Mouse (Mus musculus) thymus, adult 2 months (tissue): ENCODE results near the gene Nrm. TPM values are rescaled to one million over a fixed set of nuclear protein-coding genes. Genes with fewer than 3 reads are reported as not detected.
A peak's percentile ranks its signal among the peaks of the same experiment; 100 is the strongest.

ENCODE experiments used
- DNase-seq: peaks from one replicate; pipeline ENCODE4 v3.0.0; 2021
- H3K27ac ChIP-seq: fragments of 200-500 bp; 2 replicates; pipeline ENCODE4 v1.5.1; 2012; ENCODE audit warnings: low read length, control low read depth; ENCODE audit not compliant: control insufficient read depth, insufficient read depth
- H3K27me3 ChIP-seq: fragments of 200-500 bp; 2 replicates; pipeline ENCODE4 v1.6.1; 2012; ENCODE audit warnings: mild to moderate bottlenecking, low read length, moderate library complexity, mixed read lengths; ENCODE audit not compliant: control insufficient read depth, insufficient read depth
- H3K36me3 ChIP-seq: fragments of 200-500 bp; 2 replicates; pipeline ENCODE4 v1.6.1; 2012; ENCODE audit warnings: mild to moderate bottlenecking, low read length, moderate library complexity; ENCODE audit not compliant: control insufficient read depth, insufficient read depth
- H3K4me1 ChIP-seq: fragments of 200-500 bp; replicated peaks from 2 replicates; pipeline ENCODE4 v1.6.1; 2012; ENCODE audit warnings: low read length; ENCODE audit not compliant: control insufficient read depth, insufficient read depth
- H3K4me3 ChIP-seq: fragments of 200-500 bp; 2 replicates; pipeline ENCODE4 v1.5.1; 2012; ENCODE audit warnings: mild to moderate bottlenecking, low read length, control low read depth, moderate library complexity; ENCODE audit not compliant: control insufficient read depth, insufficient read depth
- CTCF ChIP-seq: fragments of 200-500 bp; IDR thresholded peaks from 2 replicates; pipeline ENCODE4 v1.5.1; 2012; ENCODE audit warnings: mild to moderate bottlenecking, control low read depth, low read length, moderate library complexity, borderline replicate concordance; ENCODE audit not compliant: control insufficient read depth, poor library complexity, insufficient read depth; ENCODE audit errors: extremely low read depth
- POLR2A ChIP-seq: fragments of 200-500 bp; IDR thresholded peaks from 2 replicates; pipeline ENCODE4 v1.6.1; 2012; ENCODE audit warnings: mild to moderate bottlenecking, low read length, control low read depth, moderate library complexity; ENCODE audit not compliant: control insufficient read depth, poor library complexity, insufficient read depth; ENCODE audit errors: extremely low read depth
- WGBS: fragments of 180-500 bp; shearing (Covaris S2); methylation state at CpG from one replicate; pipeline ENCODE4 v1.1.7; 2018; 5-methylcytosine and 5-hydroxymethylcytosine counted together
- polyA plus RNA-seq: library from polyadenylated mRNA; depleted of rRNA; stranded (reverse); fragments of >200 nt; gene quantifications from 2 replicates; pipeline ENCODE4 v1.2.3, GENCODE M21; 2012

The Nrm gene
- polyA plus RNA-seq, 1 experiment: 82.8 TPM

GRCm38 (mm10) chr17:35897644-35898573, 36.8 kb downstream of the Nrm start:
- H3K27me3 ChIP-seq: no peaks in the 10 kb centered on the region
- H3K36me3 ChIP-seq: peaks cover 6% of the 10 kb centered on the region
- TF ChIP-seq POLR2A: no peak
- TF ChIP-seq CTCF: no peak
- H3K4me1 ChIP-seq: peaks cover 16% of the 10 kb centered on the region
- 0 out of 2 replicates have a peak overlapping the region, but pooled peaks have one; percentile 2 for H3K4me3 ChIP-seq
- H3K27ac ChIP-seq: peak overlapping the region; percentile 62
- DNase-seq: no peak
- 28% methylated on average over 23 of the region's 23 CpGs for WGBS

- Histone ChIP-seq H3K27me3 (no peaks in the 10 kb centered on the region), H3K4me1 (peaks cover 26% of the 10 kb centered on the region), H3K4me3 (no peak overlapping the region), H3K36me3 (no peaks in the 10 kb centered on the region), H3K27ac (no peak overlapping the region)
- no peak for DNase-seq
- WGBS: 48% methylated on average over 3 of the region's 3 CpGs
- TF ChIP-seq CTCF (no peak), POLR2A (no peak)
These were observed 39.5 kb downstream of the Nrm start for GRCm38 (mm10) chr17:35900636-35901035.

GRCm38 (mm10) chr17:35903343-35903991, 42.3 kb downstream of the Nrm start:
- Histone ChIP-seq H3K36me3 (no peaks in the 10 kb centered on the region), H3K4me1 (peaks cover 13% of the 10 kb centered on the region), H3K4me3 (no peak overlapping the region), H3K27ac (peak overlapping the region; percentile 44; the same call in 1 of the 2 replicates), H3K27me3 (no peaks in the 10 kb centered on the region)
- 58% methylated on average over 9 of the region's 9 CpGs for WGBS
- no peak for DNase-seq
- TF ChIP-seq POLR2A (no peak), CTCF (no peak)

GRCm38 (mm10) chr17:35903992-35904355, 42.9 kb downstream of the Nrm start:
- Histone ChIP-seq H3K4me1 (peaks cover 13% of the 10 kb centered on the region), H3K27me3 (no peaks in the 10 kb centered on the region), H3K4me3 (no peak overlapping the region), H3K36me3 (no peaks in the 10 kb centered on the region), H3K27ac (peak overlapping the region; percentile 44; the same call in 1 of the 2 replicates)
- WGBS: 3% methylated on average over 4 of the region's 4 CpGs
- no peak for DNase-seq
- TF ChIP-seq CTCF (no peak), POLR2A (no peak)

- DNase-seq: no peak
- WGBS: 100% methylated on average over 1 of the region's 1 CpGs
- H3K27ac ChIP-seq: no peak overlapping the region
- peaks cover 22% of the 10 kb centered on the region for H3K4me1 ChIP-seq
- no peak for TF ChIP-seq POLR2A
- no peak for TF ChIP-seq CTCF
- H3K27me3 ChIP-seq: no peaks in the 10 kb centered on the region
- no peak overlapping the region for H3K4me3 ChIP-seq
- H3K36me3 ChIP-seq: no peaks in the 10 kb centered on the region
These were observed 44.5 kb downstream of the Nrm start for GRCm38 (mm10) chr17:35905587-35905986.

GRCm38 (mm10) chr17:35907609-35908008, 46.5 kb downstream of the Nrm start:
- Histone ChIP-seq H3K27ac (no peak overlapping the region), H3K36me3 (no peaks in the 10 kb centered on the region), H3K4me3 (no peak overlapping the region), H3K4me1 (peaks cover 24% of the 10 kb centered on the region), H3K27me3 (no peaks in the 10 kb centered on the region)
- DNase-seq: no peak
- TF ChIP-seq POLR2A (no peak), CTCF (no peak)
- WGBS: 47% methylated on average over 2 of the region's 2 CpGs
